Mouse (Mus musculus) limb, embryonic 11.5 days (tissue): ENCODE results near the gene Zbtb5. TPM values are rescaled to one million over a fixed set of nuclear protein-coding genes. Genes with fewer than 3 reads are reported as not detected.
A peak's percentile ranks its signal among the peaks of the same experiment; 100 is the strongest.
"Not testable (repeated sequence)": the region's sequence is repeated elsewhere in the genome, so short reads cannot be mapped to it uniquely, and the experiment has no call there.

Experiments used
- ATAC-seq: fragments of 200-750 bp; cut with Nextera tagmentation; 2 replicates; pipeline ENCODE4 v1.8.0; 2017; ENCODE audit warnings: low read depth; ENCODE audit not compliant: insufficient number of reproducible peaks, low FRiP score, low TSS enrichment
- DNase-seq: peaks from one replicate; pipeline ENCODE4 v3.0.0-alpha.2; 2015; ENCODE audit warnings: low spot score
- H3K27ac ChIP-seq: fragments of 300-500 bp; sonication (generic); replicated peaks from 2 replicates; pipeline ENCODE4 v1.5.1; 2014; ENCODE audit warnings: low read depth, mild to moderate bottlenecking, low read length
- H3K27me3 ChIP-seq: fragments of 300-500 bp; sonication (generic); 2 replicates; pipeline ENCODE4 v1.6.1; 2014; ENCODE audit warnings: mild to moderate bottlenecking, low read length, mixed read lengths; ENCODE audit not compliant: control insufficient read depth, insufficient read depth
- H3K36me3 ChIP-seq: fragments of 300-500 bp; sonication (generic); 2 replicates; pipeline ENCODE4 v1.6.1; 2014; ENCODE audit warnings: mild to moderate bottlenecking, low read length, moderate library complexity, mixed read lengths; ENCODE audit not compliant: control insufficient read depth, insufficient read depth
- H3K4me1 ChIP-seq: fragments of 300-500 bp; sonication (generic); 2 replicates; pipeline ENCODE4 v1.6.1; 2014; ENCODE audit warnings: low read length, mixed read lengths; ENCODE audit not compliant: control insufficient read depth, insufficient read depth
- H3K4me2 ChIP-seq: fragments of 300-500 bp; sonication (generic); 2 replicates; pipeline ENCODE4 v1.6.1; 2014; ENCODE audit warnings: low read depth, mild to moderate bottlenecking, moderate library complexity; ENCODE audit not compliant: severe bottlenecking
- H3K4me3 ChIP-seq: fragments of 300-500 bp; sonication (generic); 2 replicates; pipeline ENCODE4 v1.5.1; 2014; ENCODE audit warnings: low read depth, low read length
- H3K9ac ChIP-seq: fragments of 300-500 bp; sonication (generic); 2 replicates; pipeline ENCODE4 v1.6.1; 2014; ENCODE audit warnings: mild to moderate bottlenecking, low read length
- H3K9me3 ChIP-seq: fragments of 300-500 bp; sonication (generic); 2 replicates; pipeline ENCODE4 v1.6.1; 2016; ENCODE audit warnings: low read length; ENCODE audit not compliant: control insufficient read depth
- WGBS: fragments of 180-500 bp; shearing (Covaris S2); extraction: QIAGEN DNeasy Blood & Tissue Kit; methylation state at CpG from one replicate; pipeline ENCODE4 v1.1.7; 2014; 5-methylcytosine and 5-hydroxymethylcytosine counted together
- polyA plus RNA-seq: library from polyadenylated mRNA; unstranded; fragments of >200 nt; fragmentation: Nextera tagmentation; extraction: Ambion mirVana; gene quantifications from 2 replicates; pipeline ENCODE4 v1.2.1, GENCODE M21; 2014

Gene Zbtb5
- polyA plus RNA-seq, 1 experiment from 2014 or later, result 41.1 TPM

GRCm38 (mm10) chr4:44998071-44998470 is 14.1 kb downstream of the Zbtb5 start:
- WGBS, result 79% methylated on average over 3 of the region's 3 CpGs
- H3K36me3 ChIP-seq, result peaks cover 2% of the 10 kb centered on the region; the same call in 1 of the 2 replicates

GRCm38 (mm10) chr4:44994776-44995175 is 17.4 kb downstream of the Zbtb5 start:
- ATAC-seq (no peak), DNase-seq (no peak)
- Histone ChIP-seq H3K9ac (no peak overlapping the region), H3K36me3 (peaks cover 2% of the 10 kb centered on the region; the same call in 1 of the 2 replicates), H3K4me3 (no peak overlapping the region), H3K27ac (no peak overlapping the region), H3K27me3 (no peaks in the 10 kb centered on the region), H3K9me3 (no peaks in the 10 kb centered on the region), H3K4me2 (no peak overlapping the region), H3K4me1 (no peaks in the 10 kb centered on the region)
- 89% methylated on average over 18 of the region's 18 CpGs for WGBS

More at GRCm38 (mm10) chr4:44998071-44998470, 14.1 kb downstream of the Zbtb5 start:
- DNase-seq, result no peak
- ATAC-seq, result no peak
- no peaks in the 10 kb centered on the region for H3K9me3 ChIP-seq
- H3K27me3 ChIP-seq, result no peaks in the 10 kb centered on the region
- no peak overlapping the region for H3K27ac ChIP-seq
- H3K4me1 ChIP-seq, result no peaks in the 10 kb centered on the region
- no peak overlapping the region for H3K9ac ChIP-seq
- H3K4me3 ChIP-seq, result no peak overlapping the region
- H3K4me2 ChIP-seq, result no peak overlapping the region

- Histone ChIP-seq H3K36me3 (peaks cover 2% of the 10 kb centered on the region; the same call in 1 of the 2 replicates), H3K9me3 (no peaks in the 10 kb centered on the region), H3K4me1 (no peaks in the 10 kb centered on the region), H3K4me3 (no peak overlapping the region), H3K27ac (no peak overlapping the region), H3K9ac (no peak overlapping the region), H3K4me2 (no peak overlapping the region), H3K27me3 (no peaks in the 10 kb centered on the region)
- WGBS, result 91% methylated on average over 9 of the region's 9 CpGs
- no peak for ATAC-seq
- no peak for DNase-seq
Measured at GRCm38 (mm10) chr4:44993847-44994246, 18.4 kb downstream of the Zbtb5 start.

DNA sequence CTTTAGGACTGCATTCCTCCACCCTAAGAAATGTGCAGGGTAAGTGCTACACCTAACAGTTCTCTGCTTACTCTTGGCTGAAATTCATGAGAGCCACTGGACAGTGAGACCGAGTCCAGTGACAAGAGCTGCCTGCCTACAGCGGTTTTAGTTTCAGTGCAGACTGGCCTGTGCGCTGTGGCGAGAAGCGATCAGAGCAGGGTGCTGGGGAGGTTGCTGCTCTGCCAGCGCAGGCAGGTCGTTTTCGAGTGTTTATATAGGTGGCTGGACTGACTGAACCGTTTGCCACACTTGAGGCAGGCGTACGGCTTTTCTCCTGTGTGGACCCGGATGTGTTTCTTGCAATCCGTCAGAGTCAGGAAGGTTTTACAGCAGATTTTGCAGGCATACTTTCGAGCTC is 19.0 kb downstream of the Zbtb5 start:
- 88% methylated on average over 13 of the region's 14 CpGs for WGBS

GRCm38 (mm10) chr4:44992330-44992729 is 19.9 kb downstream of the Zbtb5 start:
- not testable (repeated sequence) for DNase-seq, ATAC-seq
- 91% methylated on average over 11 of the region's 11 CpGs for WGBS

More for the DNA sequence above, 19.0 kb downstream of the Zbtb5 start:
- H3K9me3 ChIP-seq, H3K9ac ChIP-seq, ATAC-seq, H3K4me3 ChIP-seq, H3K27ac ChIP-seq, H3K4me1 ChIP-seq, H3K36me3 ChIP-seq, DNase-seq, H3K4me2 ChIP-seq, H3K27me3 ChIP-seq: not testable (repeated sequence)

GRCm38 (mm10) chr4:44990560-44990959 is 21.7 kb downstream of the Zbtb5 start:
- 92% methylated on average over 5 of the region's 5 CpGs for WGBS
- no peak overlapping the region for H3K4me2 ChIP-seq
- no peaks in the 10 kb centered on the region for H3K27me3 ChIP-seq
- peaks cover 6% of the 10 kb centered on the region; the same call in 1 of the 2 replicates for H3K36me3 ChIP-seq
- H3K4me1 ChIP-seq, result no peaks in the 10 kb centered on the region
- no peaks in the 10 kb centered on the region for H3K9me3 ChIP-seq
- H3K27ac ChIP-seq, result no peak overlapping the region
- no peak overlapping the region for H3K4me3 ChIP-seq
- ATAC-seq (no peak), DNase-seq (no peak)
- H3K9ac ChIP-seq, result no peak overlapping the region

More at GRCm38 (mm10) chr4:44992330-44992729, 19.9 kb downstream of the Zbtb5 start:
- H3K4me1 ChIP-seq, H3K9me3 ChIP-seq, H3K9ac ChIP-seq, H3K4me3 ChIP-seq, H3K27me3 ChIP-seq, H3K4me2 ChIP-seq, H3K27ac ChIP-seq, H3K36me3 ChIP-seq: not testable (repeated sequence)

GRCm38 (mm10) chr4:44983131-44983740 is 29.0 kb downstream of the Zbtb5 start:
- no peak for ATAC-seq
- H3K4me1 ChIP-seq, result 0 out of 2 replicates have a peak, but pooled peaks cover 4% of the 10 kb centered on the region
- H3K4me3 ChIP-seq, result no peak overlapping the region
- H3K36me3 ChIP-seq, result 0 out of 2 replicates have a peak, but pooled peaks cover 5% of the 10 kb centered on the region
- 85% methylated on average over 10 of the region's 10 CpGs for WGBS
- DNase-seq, result no peak
- H3K4me2 ChIP-seq, result no peak overlapping the region
- H3K9ac ChIP-seq, result no peak overlapping the region
- H3K9me3 ChIP-seq, result no peaks in the 10 kb centered on the region
- H3K27ac ChIP-seq, result no peak overlapping the region
- no peaks in the 10 kb centered on the region for H3K27me3 ChIP-seq

DNA sequence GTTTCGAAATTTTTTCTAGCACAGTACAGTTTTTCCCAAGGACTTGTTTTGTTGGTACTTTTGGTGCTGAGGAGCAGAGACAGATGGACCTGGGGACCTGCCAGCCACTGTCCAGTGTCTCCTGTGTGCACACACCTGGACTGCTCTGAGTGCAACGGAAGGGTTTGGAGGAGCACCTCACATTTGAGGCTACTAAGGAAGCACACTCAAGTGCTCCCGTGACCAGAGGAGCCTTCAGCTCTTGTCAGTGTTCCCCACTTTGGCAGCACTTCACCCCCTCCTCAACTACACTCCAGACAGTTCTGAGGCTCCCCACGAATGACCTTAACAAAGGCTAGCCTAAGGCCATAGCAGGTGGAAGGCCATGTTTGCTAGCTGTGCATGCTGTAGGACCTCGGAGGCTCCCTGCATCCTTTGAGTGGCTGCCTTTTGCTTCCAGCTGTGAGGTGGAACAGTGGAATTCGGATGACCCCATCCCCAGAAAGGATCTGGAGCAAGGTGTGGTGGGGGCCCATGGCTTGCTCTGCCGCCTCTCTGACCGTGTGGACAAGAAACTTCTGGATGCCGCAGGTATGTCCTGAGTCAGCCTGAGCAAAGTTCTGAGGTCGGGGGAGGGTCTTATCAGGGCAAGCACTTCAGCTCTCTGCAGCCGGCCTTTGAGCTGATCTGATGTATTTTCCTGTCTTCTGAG is 29.6 kb downstream of the Zbtb5 start:
- 0 out of 2 replicates have a peak, but pooled peaks cover 4% of the 10 kb centered on the region for H3K4me1 ChIP-seq
- H3K36me3 ChIP-seq, result 0 out of 2 replicates have a peak, but pooled peaks cover 5% of the 10 kb centered on the region
- H3K27me3 ChIP-seq, result no peaks in the 10 kb centered on the region
- H3K4me3 ChIP-seq, result 0 out of 2 replicates have a peak overlapping the region, but pooled peaks have one; percentile 66
- peak overlapping the region; percentile 88 for H3K4me2 ChIP-seq
- no peak overlapping the region for H3K27ac ChIP-seq
- WGBS, result 76% methylated on average over 11 of the region's 11 CpGs
- no peak overlapping the region; the same call in 1 of the 2 replicates for H3K9ac ChIP-seq
- DNase-seq (no peak), ATAC-seq (no peak)
- no peaks in the 10 kb centered on the region for H3K9me3 ChIP-seq
